Mouse (Mus musculus) forebrain, embryonic 13.5 days (tissue): ENCODE data around the gene Cadm1. TPM values are rescaled to one million over a fixed set of nuclear protein-coding genes. Genes with fewer than 3 reads are reported as not detected.
A peak's percentile ranks its signal among the peaks of the same experiment; 100 is the strongest.

Source experiments
- ATAC-seq: fragments of 200-750 bp; cut with Nextera tagmentation; 2 replicates; pipeline ENCODE4 v1.8.0; 2017
- H3K27ac ChIP-seq: fragments of 300-500 bp; sonication (generic); 2 replicates; pipeline ENCODE4 v1.5.1; 2015; ENCODE audit warnings: inconsistent platforms, mild to moderate bottlenecking, moderate library complexity
- H3K27me3 ChIP-seq: fragments of 300-500 bp; sonication (generic); 2 replicates; pipeline ENCODE4 v1.6.1; 2015; ENCODE audit warnings: mild to moderate bottlenecking, inconsistent platforms
- H3K36me3 ChIP-seq: fragments of 300-500 bp; sonication (generic); 2 replicates; pipeline ENCODE4 v1.6.1; 2015; ENCODE audit warnings: mild to moderate bottlenecking, inconsistent platforms; ENCODE audit not compliant: poor library complexity, severe bottlenecking
- H3K4me1 ChIP-seq: fragments of 300-500 bp; sonication (generic); 2 replicates; pipeline ENCODE4 v1.6.1; 2015; ENCODE audit warnings: inconsistent platforms
- H3K4me2 ChIP-seq: fragments of 300-500 bp; sonication (generic); 2 replicates; pipeline ENCODE4 v1.6.1; 2015; ENCODE audit warnings: inconsistent platforms, mild to moderate bottlenecking, moderate library complexity
- H3K4me3 ChIP-seq: fragments of 300-500 bp; sonication (generic); 2 replicates; pipeline ENCODE4 v1.5.1; 2015; ENCODE audit warnings: mild to moderate bottlenecking, inconsistent platforms
- H3K9ac ChIP-seq: fragments of 300-500 bp; sonication (generic); 2 replicates; pipeline ENCODE4 v1.6.1; 2015; ENCODE audit warnings: mild to moderate bottlenecking, inconsistent platforms
- H3K9me3 ChIP-seq: fragments of 300-500 bp; sonication (generic); replicated peaks from 2 replicates; pipeline ENCODE4 v1.6.1; 2016; ENCODE audit warnings: inconsistent platforms
- whole genome bisulfite sequencing: fragments of 180-500 bp; shearing (Covaris S2); methylation state at CpG from one replicate; pipeline ENCODE4 v1.1.7; 2015; 5-methylcytosine and 5-hydroxymethylcytosine counted together
- polyA plus RNA-seq: library from polyadenylated mRNA; unstranded; fragments of >200 nt; fragmentation: Nextera tagmentation; extraction: Ambion mirVana; gene quantifications from 2 replicates; pipeline ENCODE4 v1.2.1, GENCODE M21; 2015

Cadm1 gene
- polyA plus RNA-seq, 1 experiment from 2014 or later: 140 TPM

DNA sequence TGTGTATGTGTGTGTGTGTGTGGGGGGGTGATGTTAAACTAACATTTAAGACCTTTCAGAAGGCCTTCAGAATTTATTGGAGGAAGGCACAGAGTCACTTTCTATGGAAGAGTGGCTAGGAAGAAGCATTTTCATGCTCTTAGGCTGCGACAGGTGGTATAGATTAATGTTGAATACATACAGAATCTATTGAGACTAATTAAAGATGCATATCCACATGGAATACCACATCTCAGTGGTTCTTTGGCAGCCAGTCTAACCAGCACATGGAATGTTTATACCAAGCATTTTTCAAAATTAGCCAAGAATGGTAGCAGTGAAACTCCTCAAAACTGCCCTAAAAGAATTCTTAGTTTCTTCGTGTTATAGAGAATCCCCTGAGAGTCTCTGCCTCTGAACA lies 227.8 kb downstream of the Cadm1 start:
- 87% methylated on average over 2 of the region's 2 CpGs for WGBS
- peaks cover 61% of the 10 kb centered on the region for H3K4me1 ChIP-seq
- H3K9me3 ChIP-seq: no peaks in the 10 kb centered on the region
- no peak overlapping the region for H3K9ac ChIP-seq
- H3K4me2 ChIP-seq: no peak overlapping the region
- no peak for ATAC-seq
- H3K4me3 ChIP-seq: no peak overlapping the region
- H3K27ac ChIP-seq: no peak overlapping the region
- no peaks in the 10 kb centered on the region for H3K36me3 ChIP-seq
- no peaks in the 10 kb centered on the region for H3K27me3 ChIP-seq

GRCm38 (mm10) chr9:47758320-47758719 lies 228.3 kb downstream of the Cadm1 start:
- peaks cover 56% of the 10 kb centered on the region for H3K4me1 ChIP-seq
- no peak overlapping the region for H3K4me2 ChIP-seq
- H3K36me3 ChIP-seq: no peaks in the 10 kb centered on the region
- no peak overlapping the region for H3K9ac ChIP-seq
- no peaks in the 10 kb centered on the region for H3K27me3 ChIP-seq
- no peaks in the 10 kb centered on the region for H3K9me3 ChIP-seq
- H3K27ac ChIP-seq: no peak overlapping the region
- ATAC-seq: 0 out of 2 replicates have a peak, but pooled peaks have one; percentile 30
- 46% methylated on average over 3 of the region's 3 CpGs for WGBS
- H3K4me3 ChIP-seq: no peak overlapping the region

DNA sequence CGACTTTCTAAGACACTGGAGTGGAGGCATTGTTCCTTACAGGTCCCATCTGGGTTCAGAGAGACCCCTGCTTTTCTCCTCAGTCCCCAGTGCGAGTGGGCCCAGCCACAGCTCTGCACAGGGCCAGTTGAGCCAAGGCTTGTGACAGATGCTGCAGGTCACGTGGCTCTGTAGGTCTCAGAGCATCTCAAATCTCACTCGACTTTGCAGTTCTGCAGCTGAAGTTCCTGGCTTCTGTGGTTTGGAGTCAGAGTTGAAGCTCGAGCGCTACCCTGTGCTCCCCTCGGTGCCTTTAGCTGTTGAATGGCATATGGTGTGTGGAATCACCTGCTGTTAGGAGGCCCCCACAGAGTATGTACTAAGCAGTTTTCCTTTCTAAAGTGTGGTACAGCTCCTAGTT lies 229.8 kb downstream of the Cadm1 start:
- Histone ChIP-seq H3K27me3 (no peaks in the 10 kb centered on the region), H3K4me3 (no peak overlapping the region), H3K36me3 (no peaks in the 10 kb centered on the region), H3K4me1 (peaks cover 56% of the 10 kb centered on the region), H3K9me3 (no peaks in the 10 kb centered on the region), H3K9ac (no peak overlapping the region), H3K27ac (no peak overlapping the region), H3K4me2 (no peak overlapping the region)
- 50% methylated on average over 7 of the region's 7 CpGs for WGBS
- ATAC-seq: no peak

DNA sequence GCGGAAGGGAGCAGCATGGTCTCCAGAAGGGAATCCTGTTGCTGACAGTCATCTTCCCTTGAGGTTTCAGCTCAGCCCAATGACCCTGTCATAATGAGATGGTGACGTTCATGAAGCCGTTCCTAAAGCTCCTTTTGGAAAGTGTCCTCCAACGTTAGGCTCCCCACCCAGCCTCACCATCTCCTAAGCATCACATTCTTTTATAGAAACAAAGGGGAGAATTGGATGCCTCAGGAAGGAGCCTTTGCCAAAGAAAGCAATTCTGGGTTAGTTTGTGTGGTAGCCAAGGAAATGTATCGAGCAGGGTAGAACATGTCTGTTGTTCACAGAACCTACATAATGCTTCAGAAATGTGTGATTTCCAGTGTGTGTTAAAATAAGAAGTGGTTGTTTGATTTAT lies 231.6 kb downstream of the Cadm1 start:
- no peak overlapping the region for H3K4me3 ChIP-seq
- no peak overlapping the region for H3K9ac ChIP-seq
- no peak overlapping the region for H3K27ac ChIP-seq
- 69% methylated on average over 5 of the region's 5 CpGs for whole genome bisulfite sequencing
- H3K4me1 ChIP-seq: peaks cover 53% of the 10 kb centered on the region
- H3K36me3 ChIP-seq: no peaks in the 10 kb centered on the region
- H3K27me3 ChIP-seq: no peaks in the 10 kb centered on the region
- H3K4me2 ChIP-seq: no peak overlapping the region
- H3K9me3 ChIP-seq: no peaks in the 10 kb centered on the region
- no peak for ATAC-seq

GRCm38 (mm10) chr9:47762913-47763312 lies 232.9 kb downstream of the Cadm1 start:
- WGBS: 93% methylated on average over 5 of the region's 5 CpGs
- no peaks in the 10 kb centered on the region for H3K9me3 ChIP-seq
- no peak overlapping the region for H3K4me2 ChIP-seq
- no peak overlapping the region for H3K27ac ChIP-seq
- H3K36me3 ChIP-seq: no peaks in the 10 kb centered on the region
- H3K9ac ChIP-seq: no peak overlapping the region
- no peak for ATAC-seq
- peaks cover 43% of the 10 kb centered on the region for H3K4me1 ChIP-seq
- H3K4me3 ChIP-seq: no peak overlapping the region
- H3K27me3 ChIP-seq: no peaks in the 10 kb centered on the region

GRCm38 (mm10) chr9:47764920-47765319 lies 234.9 kb downstream of the Cadm1 start:
- Histone ChIP-seq H3K27ac (no peak overlapping the region), H3K4me3 (no peak overlapping the region), H3K27me3 (no peaks in the 10 kb centered on the region), H3K9ac (no peak overlapping the region), H3K36me3 (no peaks in the 10 kb centered on the region), H3K9me3 (no peaks in the 10 kb centered on the region), H3K4me1 (peaks cover 26% of the 10 kb centered on the region), H3K4me2 (no peak overlapping the region)
- WGBS: 55% methylated on average over 5 of the region's 5 CpGs
- ATAC-seq: no peak

DNA sequence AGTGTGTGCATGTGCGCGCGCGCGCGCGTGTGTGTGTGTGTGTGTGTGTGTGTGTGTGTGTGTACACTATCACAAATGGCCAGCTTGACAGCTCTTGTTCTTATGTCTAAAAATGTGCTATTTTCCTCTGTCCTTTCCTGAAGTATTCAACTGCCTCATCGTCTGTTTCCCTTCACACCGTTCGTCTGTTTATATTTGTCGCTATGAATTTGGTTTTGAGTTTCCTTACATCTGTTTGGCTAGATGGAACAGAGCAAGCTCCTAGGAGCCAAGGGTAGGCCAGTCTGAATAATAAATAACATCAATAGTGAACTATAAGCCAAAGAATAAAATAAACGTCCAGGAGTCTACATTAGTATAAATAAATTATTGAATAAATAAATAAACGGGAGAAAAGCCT lies 235.3 kb downstream of the Cadm1 start:
- no peaks in the 10 kb centered on the region for H3K36me3 ChIP-seq
- WGBS: 90% methylated on average over 13 of the region's 13 CpGs
- H3K4me1 ChIP-seq: peaks cover 26% of the 10 kb centered on the region
- no peak overlapping the region for H3K4me2 ChIP-seq
- ATAC-seq: no peak
- H3K4me3 ChIP-seq: no peak overlapping the region
- H3K9ac ChIP-seq: no peak overlapping the region
- no peaks in the 10 kb centered on the region for H3K9me3 ChIP-seq
- no peaks in the 10 kb centered on the region for H3K27me3 ChIP-seq
- no peak overlapping the region for H3K27ac ChIP-seq

GRCm38 (mm10) chr9:47766342-47766741 lies 236.4 kb downstream of the Cadm1 start:
- Histone ChIP-seq H3K9ac (no peak overlapping the region), H3K4me3 (no peak overlapping the region), H3K27ac (no peak overlapping the region), H3K36me3 (no peaks in the 10 kb centered on the region), H3K4me2 (no peak overlapping the region), H3K27me3 (no peaks in the 10 kb centered on the region), H3K9me3 (no peaks in the 10 kb centered on the region), H3K4me1 (peaks cover 25% of the 10 kb centered on the region)
- 90% methylated on average over 10 of the region's 10 CpGs for WGBS
- ATAC-seq: no peak

- no peaks in the 10 kb centered on the region for H3K9me3 ChIP-seq
- no peak overlapping the region for H3K4me2 ChIP-seq
- H3K4me1 ChIP-seq: peaks cover 26% of the 10 kb centered on the region
- H3K27me3 ChIP-seq: no peaks in the 10 kb centered on the region
- no peak overlapping the region for H3K9ac ChIP-seq
- ATAC-seq: no peak
- H3K4me3 ChIP-seq: no peak overlapping the region
- no peak overlapping the region for H3K27ac ChIP-seq
- 49% methylated on average over 11 of the region's 11 CpGs for WGBS
- peaks cover 3% of the 10 kb centered on the region; the same call in 1 of the 2 replicates for H3K36me3 ChIP-seq
Observed at GRCm38 (mm10) chr9:47770836-47771235, 240.9 kb downstream of the Cadm1 start.

- peaks cover 3% of the 10 kb centered on the region; the same call in 1 of the 2 replicates for H3K36me3 ChIP-seq
- no peak overlapping the region for H3K4me2 ChIP-seq
- H3K27me3 ChIP-seq: no peaks in the 10 kb centered on the region
- no peaks in the 10 kb centered on the region for H3K9me3 ChIP-seq
- peaks cover 36% of the 10 kb centered on the region for H3K4me1 ChIP-seq
- WGBS: 83% methylated on average over 5 of the region's 5 CpGs
- no peak overlapping the region for H3K27ac ChIP-seq
- H3K4me3 ChIP-seq: no peak overlapping the region
- no peak for ATAC-seq
- H3K9ac ChIP-seq: no peak overlapping the region
Observed at GRCm38 (mm10) chr9:47771953-47772352, 242.0 kb downstream of the Cadm1 start.

DNA sequence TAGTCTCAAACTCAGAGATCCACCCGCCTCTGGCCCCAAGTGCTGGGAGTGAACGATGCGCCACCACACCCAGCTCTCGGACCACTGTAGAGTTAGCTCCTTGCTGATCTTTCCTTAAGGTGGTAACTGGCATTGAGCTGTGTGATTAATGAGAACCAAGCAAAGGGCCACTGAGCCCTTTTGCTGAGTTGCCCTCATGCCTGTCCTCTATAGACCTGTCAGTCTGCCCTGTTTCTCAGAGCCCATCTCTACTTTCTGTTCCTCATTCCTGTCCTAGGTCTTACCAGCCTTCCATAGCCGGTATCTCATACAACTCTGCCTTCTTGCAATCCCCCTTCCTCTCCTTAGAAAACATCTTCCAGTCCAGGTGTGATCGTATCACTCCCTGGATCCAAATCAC lies 242.8 kb downstream of the Cadm1 start:
- 88% methylated on average over 6 of the region's 6 CpGs for WGBS
- Histone ChIP-seq H3K4me2 (no peak overlapping the region), H3K4me3 (no peak overlapping the region), H3K9ac (no peak overlapping the region), H3K27ac (no peak overlapping the region), H3K9me3 (no peaks in the 10 kb centered on the region), H3K27me3 (no peaks in the 10 kb centered on the region), H3K36me3 (peaks cover 3% of the 10 kb centered on the region; the same call in 1 of the 2 replicates), H3K4me1 (peaks cover 42% of the 10 kb centered on the region)
- ATAC-seq: no peak

- no peak for ATAC-seq
- Histone ChIP-seq H3K27me3 (no peaks in the 10 kb centered on the region), H3K27ac (no peak overlapping the region), H3K9me3 (no peaks in the 10 kb centered on the region), H3K4me3 (no peak overlapping the region), H3K36me3 (peaks cover 3% of the 10 kb centered on the region; the same call in 1 of the 2 replicates), H3K4me2 (no peak overlapping the region), H3K4me1 (peaks cover 45% of the 10 kb centered on the region), H3K9ac (no peak overlapping the region)
- 76% methylated on average over 9 of the region's 9 CpGs for WGBS
Observed at GRCm38 (mm10) chr9:47776941-47777919, 247.3 kb downstream of the Cadm1 start.
